ENCODE assay signal across 16 mouse cellular contexts in genomic region chr11:79033636-79034035, GRCm38 (mm10).
"Had no signal": no experiment of that assay in that cellular context is flagged by ENCODE, and none has a peak within 500 bp of the region (broad histone marks: within the 10 kb centered on the region; RNA-seq: fewer than 3 reads in every experiment).

No protein-coding gene starts in this region.

- ATAC-seq: inflammation-experienced regulatory T-cells, adult 6 months; intestine, postnatal 0 days; midbrain, embryonic 16.5 days had no signal

- DNase-seq: kidney, adult 8-10 months; kidney, postnatal 25 days; layer of hippocampus, adult 9-11 months; left cerebral cortex, postnatal 4 days; lung, embryonic 14.5 days; lung, postnatal 10 days; lung, postnatal 4 days; right cerebral cortex, postnatal 25 days had no signal

- H3K27me3 ChIP-seq: limb, embryonic 13.5 days; liver, embryonic 15.5 days; midbrain, embryonic 12.5 days had no signal

- H3K27ac ChIP-seq: limb, embryonic 13.5 days; liver, embryonic 15.5 days; midbrain, embryonic 12.5 days; stomach, postnatal 0 days had no signal

- H3K4me3 ChIP-seq: limb, embryonic 13.5 days; liver, embryonic 15.5 days; midbrain, embryonic 12.5 days had no signal

- H3K9ac ChIP-seq: limb, embryonic 13.5 days; liver, embryonic 15.5 days; lung, embryonic 14.5 days; midbrain, embryonic 12.5 days had no signal

- H3K36me3 ChIP-seq: liver, embryonic 15.5 days; midbrain, embryonic 12.5 days had no signal

- H3K4me2 ChIP-seq: limb, embryonic 13.5 days; liver, embryonic 11.5 days; liver, embryonic 15.5 days; lung, embryonic 14.5 days; midbrain, embryonic 12.5 days had no signal

- H3K9me3 ChIP-seq: limb, embryonic 13.5 days; liver, embryonic 15.5 days; midbrain, embryonic 12.5 days had no signal
